Mouse (Mus musculus): Measurements from ENCODE around the gene Pgam1.
A peak's percentile ranks its signal among the peaks of the same experiment; 100 is the strongest.
"Not testable (repeated sequence)": the region's sequence is repeated elsewhere in the genome, so short reads cannot be mapped to it uniquely, and the experiment has no call there.

Pgam1 gene

DNA sequence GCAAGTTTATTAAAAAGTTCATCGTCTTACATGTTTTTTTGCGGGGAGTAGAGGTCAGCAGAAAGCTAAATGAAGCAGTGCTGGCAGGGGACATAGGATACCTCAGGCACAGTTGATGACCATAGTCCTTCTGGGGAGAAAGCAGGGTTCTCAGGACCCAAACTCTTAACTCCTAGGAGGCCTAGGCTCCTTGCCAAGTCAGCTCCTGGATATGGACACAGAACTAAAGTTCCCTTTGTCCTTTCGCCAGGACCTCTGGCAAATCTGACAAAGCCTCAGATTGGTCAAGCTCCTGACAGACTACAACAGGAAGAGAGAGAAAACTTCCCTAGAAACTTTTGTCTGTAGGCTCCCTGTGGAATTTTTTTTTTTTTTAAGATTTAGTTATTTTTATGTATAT is 3.0 kb upstream of the Pgam1 start:
- ATAC-seq (ENCODE audit: insufficient number of reproducible peaks, low FRiP score, low TSS enrichment), result no peak

DNA sequence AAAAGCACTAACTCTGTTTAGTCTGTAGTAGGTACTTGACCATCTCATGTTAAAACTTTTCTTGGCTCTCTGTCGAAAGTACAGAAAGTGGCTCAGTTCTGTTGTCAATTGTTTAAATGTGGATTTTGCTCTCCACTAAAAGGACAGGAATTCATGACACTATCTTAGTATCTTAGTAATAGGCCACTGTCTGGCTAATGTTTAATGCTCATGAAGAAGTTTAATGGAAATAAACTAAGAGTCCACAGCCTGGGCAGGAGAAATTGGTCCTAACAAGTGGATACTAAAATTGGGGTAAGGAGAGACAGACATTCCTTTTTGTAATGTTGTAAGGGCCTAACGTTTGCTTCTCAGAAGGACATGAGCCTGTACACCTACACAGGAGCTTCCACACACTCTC is 1.3 kb upstream of the Pgam1 start:
- ATAC-seq (ENCODE audit: insufficient number of reproducible peaks, low FRiP score, low TSS enrichment), result no peak

DNA sequence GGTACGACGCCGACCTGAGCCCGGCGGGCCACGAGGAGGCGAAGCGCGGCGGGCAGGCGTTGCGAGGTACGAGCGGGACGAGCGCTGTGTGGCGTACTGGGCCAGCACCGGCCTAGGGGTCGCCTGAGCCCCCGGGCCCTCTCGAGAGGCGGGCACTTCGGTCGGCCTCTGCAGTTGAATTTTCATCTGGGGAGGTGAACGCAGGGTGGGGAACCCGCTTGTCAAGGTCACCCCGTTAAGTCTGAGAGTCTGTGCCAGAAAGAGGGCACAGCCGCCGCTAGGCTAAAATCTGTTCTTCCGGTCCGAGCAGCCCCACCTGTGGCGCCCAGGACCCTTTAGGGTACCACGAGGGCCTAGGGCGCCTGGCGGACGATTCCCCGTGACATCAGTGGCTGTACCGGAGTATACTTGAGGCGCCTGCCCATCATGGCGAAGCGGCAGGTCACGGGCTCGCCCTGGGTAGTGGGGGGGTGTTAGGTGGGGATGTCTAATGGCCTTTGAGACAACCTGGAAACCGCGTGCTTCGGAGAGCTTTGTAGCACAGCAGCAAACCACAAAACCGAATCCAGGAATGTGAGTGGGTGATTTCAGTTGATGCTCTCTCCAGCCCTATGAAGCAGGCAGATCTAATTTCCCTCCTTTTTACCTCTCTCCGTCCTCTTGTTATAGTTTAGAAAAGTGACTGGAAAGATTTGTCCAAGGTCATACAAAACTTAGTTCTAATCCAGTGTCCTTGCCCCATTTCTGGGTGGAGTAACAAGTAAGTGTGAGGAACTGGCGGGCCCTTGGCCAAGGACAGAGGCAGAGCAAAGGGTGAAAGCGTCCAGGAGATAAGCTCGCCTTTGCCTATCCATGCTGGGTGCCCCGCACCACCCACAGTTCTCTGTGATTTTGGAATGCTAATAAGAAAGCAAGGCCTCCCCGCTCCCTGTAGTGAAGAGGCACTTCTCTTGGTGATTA is 678 bp downstream of the Pgam1 start:
- peak; percentile 57; the same call in 1 of the 2 replicates for ATAC-seq (ENCODE audit: insufficient number of reproducible peaks, low FRiP score, low TSS enrichment)

DNA sequence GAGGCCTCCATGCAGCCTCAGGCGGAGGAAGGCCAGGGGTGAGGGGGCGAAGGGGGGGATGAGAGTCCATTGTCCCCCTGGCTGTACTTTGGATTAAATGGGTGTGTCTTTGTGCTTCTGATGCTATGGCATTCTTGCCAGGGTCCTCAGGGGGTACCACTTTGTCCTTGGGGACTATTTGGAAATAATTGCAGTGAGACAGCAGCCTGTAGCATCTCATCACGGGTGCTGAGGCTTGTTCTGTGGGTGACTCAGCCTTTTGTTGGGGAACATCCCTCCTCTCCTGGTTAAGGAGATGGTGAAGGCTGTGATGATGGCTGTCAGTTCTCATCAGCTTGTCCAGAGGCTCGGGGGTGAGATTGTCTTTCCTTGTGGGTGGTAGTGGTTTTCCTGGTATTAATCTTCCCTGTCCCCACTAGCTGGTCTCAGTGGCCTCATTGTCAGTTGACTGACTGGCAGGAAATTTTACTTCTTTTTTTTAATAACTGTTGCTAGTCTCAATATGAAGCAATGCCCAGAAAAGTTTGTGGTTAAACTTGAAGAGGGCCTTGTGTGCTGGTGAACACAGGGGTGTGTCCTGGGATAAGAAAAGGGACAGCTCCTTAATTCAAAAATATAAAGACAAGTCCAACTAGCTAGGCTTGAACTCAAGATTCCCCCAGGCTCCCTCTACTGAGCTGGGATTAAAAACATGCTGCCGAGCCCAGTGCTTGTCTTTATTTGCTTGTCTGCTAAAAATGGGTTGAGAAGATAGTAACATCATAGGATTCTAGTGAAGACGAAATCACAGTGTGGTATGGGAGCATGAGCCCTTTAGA is 2.3 kb downstream of the Pgam1 start:
- ATAC-seq (ENCODE audit: insufficient number of reproducible peaks, low FRiP score, low TSS enrichment), result no peak

DNA sequence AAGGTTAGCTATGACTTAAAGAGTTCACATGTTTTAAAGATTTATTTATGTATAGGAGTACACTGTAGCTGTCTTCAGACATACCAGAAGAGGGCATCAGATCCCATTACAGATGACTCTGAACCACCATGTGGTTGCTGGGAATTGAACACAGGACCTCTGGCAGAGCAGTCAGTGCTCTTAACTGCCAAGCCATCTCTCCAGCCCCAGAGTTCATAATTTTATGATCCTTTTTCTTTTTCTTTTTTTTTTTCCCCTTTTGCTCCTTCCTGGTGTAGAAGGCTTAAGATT is 2.8 kb downstream of the Pgam1 start:
- ATAC-seq (ENCODE audit: insufficient number of reproducible peaks, low FRiP score, low TSS enrichment), result not testable (repeated sequence)

DNA sequence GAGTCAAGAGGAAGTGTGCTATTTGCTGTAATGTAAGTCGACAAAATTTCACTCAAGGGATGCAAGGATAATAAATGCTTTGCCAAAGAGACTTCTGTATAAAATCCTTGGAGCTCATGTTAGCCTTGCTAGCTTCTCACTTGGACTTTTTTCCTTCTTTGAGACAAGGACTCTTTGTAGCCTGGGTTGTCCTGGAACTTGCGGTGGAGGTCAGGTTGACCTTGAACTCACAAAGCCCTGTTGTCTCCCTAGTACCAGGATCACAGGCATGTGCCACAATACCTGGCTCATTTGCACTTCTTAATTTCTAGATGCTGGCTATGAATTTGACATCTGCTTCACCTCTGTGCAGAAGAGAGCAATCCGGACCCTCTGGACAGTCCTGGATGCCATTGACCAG is 3.6 kb downstream of the Pgam1 start:
- no peak for ATAC-seq (ENCODE audit: insufficient number of reproducible peaks, low FRiP score, low TSS enrichment)

DNA sequence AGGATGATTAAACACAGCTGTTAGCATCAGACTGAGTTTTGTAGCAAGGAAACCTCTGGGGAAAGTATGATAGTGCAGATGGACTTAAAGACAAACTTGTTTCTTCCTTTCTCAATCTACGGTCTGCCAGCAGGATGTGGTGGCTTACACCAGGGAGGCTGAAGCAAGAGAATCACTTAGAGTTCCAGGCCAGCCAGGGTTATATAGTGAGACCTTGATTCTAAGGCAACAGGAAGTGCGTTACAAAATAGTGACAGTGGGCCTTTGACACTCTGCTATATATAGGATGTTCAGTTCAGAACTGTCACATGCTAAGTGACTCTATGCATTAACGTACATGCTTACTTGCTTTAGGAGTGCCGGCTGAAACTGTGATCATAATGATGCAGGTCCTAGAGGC is 5.1 kb downstream of the Pgam1 start:
- no peak for ATAC-seq (ENCODE audit: insufficient number of reproducible peaks, low FRiP score, low TSS enrichment)

DNA sequence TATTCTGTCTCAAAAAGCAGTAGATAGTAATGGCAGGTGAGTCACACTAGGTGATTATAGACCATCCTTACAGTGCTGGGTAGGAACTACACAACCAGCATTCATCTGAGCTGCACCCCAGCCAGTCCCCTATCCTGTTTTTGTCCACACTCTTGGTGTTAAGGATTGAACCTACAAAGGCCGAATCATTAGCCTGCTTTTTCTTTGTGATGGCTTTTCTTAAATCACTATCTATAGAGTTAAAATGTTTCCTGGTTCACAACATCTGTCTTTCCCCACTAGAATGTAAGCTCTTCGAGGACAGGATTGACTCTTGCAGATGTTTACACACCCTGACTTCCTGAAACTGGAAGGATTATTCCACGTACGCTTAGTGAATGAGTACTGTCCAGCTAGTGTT is 7.7 kb downstream of the Pgam1 start:
- no peak for ATAC-seq (ENCODE audit: insufficient number of reproducible peaks, low FRiP score, low TSS enrichment)

DNA sequence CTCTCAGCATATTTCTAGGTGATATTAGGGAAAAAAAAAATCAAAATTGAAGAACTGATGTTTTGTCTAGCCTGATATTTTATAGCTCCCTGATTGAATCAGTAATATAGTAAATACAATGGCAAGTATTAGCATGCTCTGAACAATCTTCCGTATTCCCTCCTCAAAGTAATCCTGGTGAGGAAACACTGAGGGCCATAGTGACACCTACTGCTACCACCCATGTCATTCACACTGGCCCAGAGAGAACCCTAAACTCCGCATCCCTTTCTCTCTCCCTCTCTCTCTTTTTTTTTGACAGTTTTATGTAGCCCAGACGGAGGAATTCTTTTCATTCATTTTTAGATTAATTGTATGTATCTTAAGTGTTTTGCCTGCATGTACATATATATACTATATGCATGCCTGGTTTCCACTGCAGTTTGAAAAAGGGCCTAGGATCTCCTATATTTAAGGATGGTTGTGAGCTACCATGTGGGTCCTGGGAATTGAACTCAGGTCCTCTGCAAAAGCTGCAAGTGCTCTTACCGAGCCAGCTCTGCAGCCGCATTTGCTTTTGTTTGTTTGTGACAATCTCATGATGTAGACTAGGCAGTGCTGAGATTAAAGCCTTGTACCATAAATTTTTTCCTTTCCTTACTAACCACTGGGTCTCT is 8.8 kb downstream of the Pgam1 start:
- ATAC-seq (ENCODE audit: insufficient number of reproducible peaks, low FRiP score, low TSS enrichment), result no peak

DNA sequence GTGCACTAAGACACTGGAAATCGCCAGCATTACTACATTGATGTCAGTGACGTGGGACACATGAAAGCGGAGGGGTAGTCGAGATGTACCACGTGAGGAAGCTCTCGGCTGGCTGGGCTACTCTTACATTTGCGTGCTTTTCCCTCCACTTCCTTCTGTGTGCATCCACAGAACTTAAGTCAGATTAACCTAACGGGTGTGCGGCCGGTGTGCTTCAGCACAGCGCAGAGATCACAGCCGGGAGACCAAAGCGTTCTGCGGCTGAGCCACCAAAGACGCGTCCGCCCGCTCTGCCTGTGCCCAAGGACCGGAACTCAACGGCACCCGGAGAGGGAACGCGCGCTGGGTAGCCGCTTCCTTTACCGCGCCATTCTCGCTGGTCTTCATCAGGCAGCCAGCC is 21.0 kb downstream of the Pgam1 start:
- ATAC-seq (ENCODE audit: insufficient number of reproducible peaks, low FRiP score, low TSS enrichment), result 0 out of 2 replicates have a peak, but pooled peaks have one; percentile 6

DNA sequence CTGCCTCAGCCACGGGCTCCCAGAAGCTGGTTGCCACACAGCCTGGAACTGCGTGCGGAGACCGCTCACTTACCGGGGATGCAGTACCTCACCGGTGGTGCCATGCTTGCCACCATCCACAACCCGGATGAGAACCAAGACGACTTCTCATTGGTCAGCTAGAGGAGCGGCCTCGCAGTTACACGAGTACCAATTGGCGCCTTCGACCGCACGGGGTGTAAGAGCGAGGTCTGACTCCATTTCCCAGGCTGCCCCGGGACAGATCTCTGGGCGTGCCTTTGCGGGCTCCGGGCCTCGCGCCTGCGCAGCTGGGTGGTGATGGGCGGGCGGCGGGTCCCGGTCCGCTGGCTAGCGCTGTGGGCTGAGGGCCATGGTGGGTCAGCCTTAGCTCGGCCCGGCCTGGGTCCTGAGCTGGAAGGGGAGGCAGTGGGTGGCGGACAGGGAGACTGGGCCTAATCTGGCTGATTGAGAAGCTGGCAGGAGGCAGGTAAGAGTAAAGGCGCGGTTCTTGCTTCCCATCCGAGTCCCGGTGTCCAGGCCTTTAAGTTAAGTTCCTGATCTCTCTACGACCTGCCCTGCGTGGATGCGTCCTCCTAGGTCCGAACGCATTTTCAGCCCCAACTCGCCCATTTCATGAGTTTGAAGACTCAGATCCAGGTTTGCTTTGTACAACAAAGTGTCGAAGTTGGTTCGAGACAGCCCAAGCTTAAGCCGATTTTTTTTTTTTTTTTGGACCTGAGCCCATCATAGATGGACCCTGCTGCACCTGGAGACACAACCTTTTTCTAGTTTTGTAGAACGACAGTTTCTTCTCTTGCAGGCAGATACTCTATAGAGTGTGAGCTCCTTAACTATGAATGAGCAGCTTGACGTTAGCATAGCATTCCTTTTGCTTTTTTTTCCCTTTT is 21.7 kb downstream of the Pgam1 start, which contains the start of the genes Exosc1 and Zdhhc16:
Gene Exosc1, minus strand, starts transcription at position 245 of the 908 bp plus-strand sequence.
Gene Zdhhc16, plus strand, starts transcription at position 302 of the 908 bp plus-strand sequence.
- ATAC-seq (ENCODE audit: insufficient number of reproducible peaks, low FRiP score, low TSS enrichment), result peak; percentile 100

DNA sequence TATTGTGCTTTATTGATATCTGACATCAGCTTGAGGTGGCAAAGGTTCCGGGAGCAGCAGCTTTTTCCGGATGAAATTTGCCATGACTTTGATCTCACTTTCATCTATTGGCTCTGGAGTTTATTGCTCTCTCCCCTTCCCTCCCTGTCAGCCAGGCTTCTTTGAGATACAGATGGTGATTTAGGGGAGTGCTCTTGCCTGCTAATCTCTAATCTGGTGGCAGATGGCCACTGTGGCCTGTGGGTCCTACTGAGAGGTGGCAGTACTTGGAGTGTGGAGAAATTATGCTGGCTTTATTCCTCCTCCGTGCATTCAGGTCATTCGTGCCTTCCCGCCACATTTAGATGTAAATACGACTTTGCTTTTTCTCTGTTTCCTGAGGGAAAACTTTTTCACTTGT is 22.4 kb downstream of the Pgam1 start:
- ATAC-seq (ENCODE audit: insufficient number of reproducible peaks, low FRiP score, low TSS enrichment), result no peak

DNA sequence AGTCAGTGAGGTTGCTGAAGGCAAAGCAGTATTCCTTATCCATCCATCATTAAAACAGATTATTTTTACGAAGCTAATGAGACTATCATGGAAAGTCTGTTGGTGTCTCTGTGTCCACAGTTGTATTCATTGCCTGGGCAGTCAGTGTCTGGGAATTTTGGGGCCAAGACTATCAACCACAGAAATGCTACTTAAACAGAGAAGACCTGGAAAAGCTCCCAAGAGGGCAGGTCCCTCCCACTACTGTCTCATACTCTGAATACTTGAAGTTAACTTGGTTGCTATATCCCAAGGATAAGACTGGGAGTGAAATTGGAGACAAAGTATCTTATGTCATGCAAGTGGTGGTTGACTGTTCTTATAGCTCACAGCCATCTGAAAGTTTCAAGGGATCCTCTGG is 24.2 kb downstream of the Pgam1 start:
- ATAC-seq (ENCODE audit: insufficient number of reproducible peaks, low FRiP score, low TSS enrichment), result no peak

DNA sequence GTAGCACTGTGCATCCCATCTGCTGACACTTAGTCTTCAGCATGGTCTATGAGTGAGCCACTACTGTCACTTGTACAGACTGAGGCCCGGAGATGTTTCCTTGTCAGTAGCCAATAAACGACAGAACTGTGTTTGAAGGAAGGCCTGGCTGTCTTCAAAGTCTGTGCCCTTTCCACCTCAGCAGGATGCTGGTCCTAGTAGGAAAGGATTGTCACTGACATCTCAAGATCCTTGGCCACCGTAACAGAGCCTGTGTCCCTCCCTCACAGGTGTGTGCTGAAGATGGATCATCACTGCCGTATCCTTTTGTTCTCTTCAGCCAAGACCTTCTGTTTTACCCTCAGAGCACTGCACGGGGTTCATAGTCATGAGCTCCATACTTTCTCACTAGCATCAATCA is 26.8 kb downstream of the Pgam1 start:
- ATAC-seq (ENCODE audit: insufficient number of reproducible peaks, low FRiP score, low TSS enrichment), result no peak

DNA sequence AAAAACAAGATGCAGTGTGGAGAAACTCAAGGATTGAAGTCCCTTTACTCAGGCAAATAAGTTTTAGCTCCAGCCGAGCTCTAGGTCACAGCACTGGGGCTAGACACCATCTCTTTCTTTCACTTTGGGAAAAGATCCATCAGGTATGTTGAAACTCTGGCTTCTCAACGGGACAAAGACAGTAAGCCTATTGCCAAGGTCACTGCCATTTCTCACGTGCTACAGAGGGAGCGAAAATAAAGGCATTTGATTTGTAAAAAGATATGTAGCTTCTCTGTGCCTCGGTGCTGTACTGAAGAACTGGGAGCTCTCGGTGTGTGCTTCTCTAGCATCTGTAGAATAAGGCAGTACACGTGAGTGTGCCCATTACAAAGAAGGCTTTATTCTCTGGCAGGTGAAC is 32.1 kb downstream of the Pgam1 start:
- no peak for ATAC-seq (ENCODE audit: insufficient number of reproducible peaks, low FRiP score, low TSS enrichment)

DNA sequence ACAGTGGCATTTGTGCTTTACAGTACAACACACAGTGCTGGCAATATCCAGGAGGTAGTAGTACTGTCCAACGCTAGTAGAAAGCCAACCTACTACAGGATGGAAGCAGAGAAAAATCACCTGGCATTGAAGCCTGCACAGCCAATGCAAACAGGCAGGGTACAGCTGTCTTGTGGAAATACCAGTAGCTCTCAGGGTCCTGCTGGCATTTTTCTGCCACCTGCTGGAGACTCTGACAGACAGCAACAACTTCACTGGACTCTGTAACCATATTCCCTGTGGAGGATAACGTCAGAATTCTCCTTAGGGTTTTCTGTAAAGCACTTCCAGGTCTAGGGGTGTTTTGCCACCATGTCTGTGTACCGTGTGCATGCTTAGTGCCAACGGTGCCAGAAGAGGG is 40.6 kb downstream of the Pgam1 start:
- no peak for ATAC-seq (ENCODE audit: insufficient number of reproducible peaks, low FRiP score, low TSS enrichment)

DNA sequence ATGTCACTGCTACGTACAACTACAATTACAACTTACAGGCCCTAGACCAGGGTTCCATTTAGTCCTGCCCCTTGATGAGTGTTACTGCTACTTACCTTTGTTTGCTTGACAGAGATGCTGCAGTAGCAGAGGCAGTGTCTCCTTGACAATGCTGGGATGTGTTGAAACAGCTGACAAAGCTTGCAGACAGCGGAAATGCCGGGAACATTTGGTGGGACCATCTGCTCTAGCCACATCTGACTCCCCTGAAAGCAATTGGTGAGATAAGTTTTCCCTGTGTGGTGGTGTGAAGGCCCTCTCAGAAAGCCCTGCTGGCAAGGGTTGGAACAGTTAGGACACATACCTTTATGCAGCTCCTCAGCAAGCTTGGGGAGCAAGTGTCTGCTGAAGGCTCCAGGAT is 41.9 kb downstream of the Pgam1 start:
- no peak for ATAC-seq (ENCODE audit: insufficient number of reproducible peaks, low FRiP score, low TSS enrichment)

All from cerebellum, adult (tissue).